Mouse (Mus musculus) c-Kit-positive CD71-positive TER-119-positive erythroid progenitor cells, embryonic 14.5 days (primary cell): ENCODE measurements around the gene Syt2.
A peak's percentile ranks its signal among the peaks of the same experiment; 100 is the strongest.

Source experiments
- DNase-seq: peaks from one replicate; pipeline ENCODE4 v3.0.0-alpha.2; 2013; ENCODE audit warnings: low spot score

Syt2 gene

DNA sequence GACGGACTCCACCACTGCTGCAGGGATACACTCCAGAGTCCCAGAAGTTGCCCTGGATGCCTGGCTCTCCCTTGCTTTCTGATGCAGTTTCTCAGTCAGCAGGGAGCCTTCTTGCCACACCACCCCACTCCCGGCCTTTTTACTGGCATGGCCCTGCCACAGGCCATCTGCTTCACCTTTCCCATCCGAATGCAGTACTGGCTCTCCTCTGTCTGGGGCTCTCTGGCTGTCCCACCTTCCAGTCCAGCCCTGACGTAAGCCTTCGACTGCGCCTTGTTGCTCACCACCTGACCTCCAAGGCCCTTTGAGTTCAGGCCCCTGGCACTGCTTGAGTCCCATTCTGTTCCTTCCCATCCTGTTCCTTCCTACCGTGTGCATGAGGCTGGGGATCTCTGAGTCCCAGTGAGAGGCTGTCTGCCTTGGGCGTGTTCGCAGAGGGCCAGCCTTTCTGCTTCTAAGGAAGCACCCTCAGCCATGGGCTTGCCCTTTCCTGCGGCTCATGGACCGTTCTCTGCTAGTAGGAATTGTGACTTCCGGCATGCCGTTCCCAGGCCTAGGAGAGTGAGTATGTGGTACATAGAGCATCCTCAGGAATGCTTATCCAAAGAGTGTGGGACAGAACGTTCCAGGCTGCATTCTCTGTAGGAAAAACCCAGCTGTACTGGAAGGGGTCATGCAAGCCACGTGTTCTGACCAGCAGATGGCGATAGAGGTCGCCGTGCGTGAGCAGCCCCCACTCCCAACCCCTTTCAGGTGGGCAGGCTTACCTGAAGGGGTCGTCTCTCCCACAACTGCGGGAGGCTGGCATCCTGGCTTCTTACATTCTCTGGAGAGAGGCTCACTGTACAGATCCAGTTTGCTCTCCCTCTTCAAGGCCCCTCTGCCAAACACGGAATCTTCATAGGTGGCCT lies 58.2 kb downstream of the Syt2 start:
- DNase-seq: peak; percentile 15

GRCm38 (mm10) chr1:134706549-134706948 lies 60.1 kb downstream of the Syt2 start:
- DNase-seq: no peak

DNA sequence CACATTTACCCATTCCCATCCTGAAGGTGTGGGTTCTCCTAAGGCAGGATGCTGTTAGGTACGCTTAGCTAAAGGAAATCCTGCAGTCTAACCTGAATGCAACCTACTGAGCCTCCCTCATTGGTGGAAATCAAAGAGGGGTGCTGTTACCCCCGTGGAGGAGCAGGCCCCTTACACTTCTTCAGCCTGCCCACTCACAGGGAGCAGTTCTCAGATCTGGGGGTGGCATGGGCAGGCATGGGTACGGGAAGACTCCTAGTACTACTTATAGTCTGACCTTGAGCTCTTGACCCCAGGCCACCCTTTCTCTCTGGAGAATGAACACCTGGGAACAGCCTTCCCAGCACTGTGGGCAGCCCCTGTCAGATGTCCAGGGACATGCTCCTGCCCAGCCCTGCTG lies 61.0 kb downstream of the Syt2 start:
- DNase-seq: no peak

- no peak for DNase-seq
These were observed 61.8 kb downstream of the Syt2 start for GRCm38 (mm10) chr1:134708274-134708673.

GRCm38 (mm10) chr1:134708801-134709385 lies 62.4 kb downstream of the Syt2 start:
- no peak for DNase-seq

DNA sequence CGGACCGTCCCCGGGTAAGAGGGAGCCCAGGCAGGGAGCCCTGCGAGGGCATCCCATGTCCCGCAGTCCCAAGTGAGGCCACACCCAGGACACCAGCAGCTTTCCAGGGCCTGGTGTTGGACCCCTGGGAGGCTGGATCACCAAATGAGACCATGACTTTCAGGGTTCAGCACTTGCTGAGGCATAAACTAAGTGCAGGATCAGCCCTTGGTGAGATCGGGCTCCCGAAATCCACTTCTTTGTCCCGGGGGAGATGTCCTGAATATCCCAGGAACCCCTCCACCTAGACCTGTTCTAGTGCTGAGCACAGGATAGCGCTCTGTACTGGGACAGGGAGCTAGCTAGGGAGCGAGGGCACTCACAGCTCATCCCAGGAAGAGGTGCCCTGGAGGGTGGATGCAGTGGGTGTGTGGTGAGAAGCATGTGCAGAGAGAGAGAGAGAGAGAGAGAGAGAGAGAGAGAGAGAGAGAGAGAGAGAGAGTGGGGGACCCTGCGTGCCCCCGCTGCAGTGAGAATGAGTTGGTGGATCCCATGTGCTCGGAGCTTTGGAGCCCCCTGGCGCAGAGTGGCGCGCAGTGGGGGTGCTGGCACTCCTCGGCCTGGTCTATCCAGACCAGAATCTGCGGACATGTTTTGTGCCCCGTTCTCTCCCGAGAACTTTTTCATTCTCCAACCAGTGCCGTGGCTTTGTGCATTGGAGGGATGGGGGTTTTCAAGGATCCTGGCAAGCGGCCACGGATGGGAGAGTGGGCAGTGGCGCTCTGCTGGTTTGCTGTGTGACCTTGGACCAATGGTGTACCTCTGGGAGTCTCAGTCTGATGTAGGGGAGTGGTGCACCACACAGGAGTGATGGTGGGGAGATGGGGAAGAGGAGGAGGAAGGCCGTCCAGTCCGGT lies 63.2 kb downstream of the Syt2 start:
- DNase-seq: no peak

DNA sequence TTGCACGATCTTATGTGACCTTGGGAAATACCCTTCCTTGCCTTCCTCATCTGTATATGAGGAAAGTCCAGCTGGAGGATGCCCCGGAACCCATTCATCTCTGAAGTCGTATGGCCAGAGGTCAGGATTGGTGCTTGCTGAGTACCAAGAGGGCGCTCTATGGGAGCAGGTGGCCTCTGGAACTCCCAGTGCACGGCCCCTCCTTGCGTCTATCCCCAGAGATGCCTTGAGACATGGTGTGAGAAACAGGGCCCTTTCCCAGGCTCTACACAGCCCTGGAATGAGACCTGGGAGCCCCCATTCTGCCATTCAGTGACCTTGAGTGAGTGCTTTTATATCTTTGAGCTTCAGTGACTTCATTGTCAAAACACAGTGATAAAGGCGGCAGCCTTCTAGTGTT lies 64.6 kb downstream of the Syt2 start:
- DNase-seq: no peak

DNA sequence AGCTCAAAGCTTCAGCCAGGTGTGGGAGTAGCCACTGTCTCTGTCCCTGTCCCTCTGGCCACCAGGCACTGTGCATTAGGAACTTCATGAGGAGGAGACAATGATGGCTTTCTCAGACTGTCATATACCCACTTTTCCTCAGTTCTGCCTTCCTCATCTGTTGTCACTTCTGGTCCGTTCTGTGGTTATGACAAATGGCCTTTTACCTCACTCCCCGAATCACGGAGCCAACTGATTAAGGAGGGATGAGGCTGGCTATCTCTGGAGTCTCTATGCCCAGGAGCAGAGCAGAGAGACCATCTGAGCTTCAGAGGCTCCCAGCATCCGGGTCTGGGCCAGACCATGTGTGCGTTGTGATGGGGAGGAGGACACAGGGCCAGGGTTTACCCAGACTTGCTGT lies 65.2 kb downstream of the Syt2 start:
- DNase-seq: no peak

DNA sequence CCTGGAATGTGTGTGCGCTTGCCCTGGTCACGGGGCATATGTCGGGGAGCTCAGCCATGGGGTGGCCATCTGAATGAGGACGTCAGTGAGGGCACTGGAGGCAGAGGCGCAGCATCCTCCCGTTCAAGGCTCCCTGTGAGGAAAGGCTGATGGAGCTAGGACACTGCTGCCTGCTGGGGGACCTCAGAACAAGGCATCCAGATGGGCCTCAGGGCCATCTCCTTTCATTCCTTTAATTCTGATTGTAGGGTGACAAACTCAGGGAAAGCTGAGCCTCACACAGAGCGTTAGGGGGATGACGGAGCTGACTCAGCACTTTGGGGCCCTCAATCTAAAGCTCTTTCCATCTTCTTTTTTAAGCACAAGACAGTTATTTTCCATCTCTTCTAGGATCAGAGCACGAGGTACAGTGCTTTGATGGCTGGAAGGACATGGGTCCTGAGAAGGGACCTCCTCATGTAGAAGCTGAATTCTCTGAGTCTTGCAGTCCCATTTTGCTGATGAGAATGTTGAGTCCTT lies 66.4 kb downstream of the Syt2 start:
- no peak for DNase-seq

DNA sequence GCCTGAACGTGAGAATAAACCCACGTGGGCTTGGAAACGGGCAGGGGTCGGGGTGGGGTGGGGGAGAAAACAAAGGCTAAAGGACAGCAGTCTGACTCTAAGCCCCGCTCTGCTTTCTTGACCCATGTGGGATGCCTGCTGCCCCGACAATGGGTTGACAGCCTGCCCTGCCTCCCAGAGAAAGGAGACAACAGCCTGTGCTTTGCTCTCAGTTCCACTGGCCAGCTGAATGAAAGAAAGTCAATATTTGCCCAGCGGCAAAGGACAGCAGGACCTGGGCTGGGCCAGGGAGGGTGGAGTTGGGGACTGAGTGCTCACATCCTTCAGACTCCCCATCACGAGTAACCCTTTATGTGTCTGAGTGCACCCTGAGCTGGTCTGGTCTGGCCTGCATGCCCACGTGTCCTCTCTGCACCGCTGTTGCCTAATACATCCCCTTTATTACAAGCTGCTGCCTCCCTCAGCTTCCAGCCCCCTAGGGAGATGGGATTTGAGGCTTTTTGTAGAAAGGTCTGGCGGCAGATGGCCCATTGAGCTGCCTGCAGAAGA lies 67.0 kb downstream of the Syt2 start:
- DNase-seq: no peak

DNA sequence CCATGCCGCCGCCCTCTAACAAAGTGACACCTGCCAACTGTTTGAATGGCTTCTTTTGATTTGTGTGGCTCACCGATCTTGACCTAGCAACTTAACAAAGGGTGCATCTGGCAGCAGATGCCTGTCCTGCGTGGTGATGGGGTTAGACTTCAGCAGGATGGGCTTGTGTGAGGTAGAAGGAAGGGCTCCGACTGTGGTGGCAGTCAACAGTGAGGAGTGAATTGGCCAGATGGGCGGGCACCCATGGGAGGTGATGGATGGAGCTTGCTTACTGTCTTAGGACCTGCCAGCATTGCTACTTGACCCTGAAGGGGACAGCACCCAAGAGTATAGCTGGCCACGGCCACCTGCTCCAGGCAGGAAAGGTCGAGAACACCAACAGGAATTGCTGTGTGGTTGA lies 67.7 kb downstream of the Syt2 start:
- no peak for DNase-seq

DNA sequence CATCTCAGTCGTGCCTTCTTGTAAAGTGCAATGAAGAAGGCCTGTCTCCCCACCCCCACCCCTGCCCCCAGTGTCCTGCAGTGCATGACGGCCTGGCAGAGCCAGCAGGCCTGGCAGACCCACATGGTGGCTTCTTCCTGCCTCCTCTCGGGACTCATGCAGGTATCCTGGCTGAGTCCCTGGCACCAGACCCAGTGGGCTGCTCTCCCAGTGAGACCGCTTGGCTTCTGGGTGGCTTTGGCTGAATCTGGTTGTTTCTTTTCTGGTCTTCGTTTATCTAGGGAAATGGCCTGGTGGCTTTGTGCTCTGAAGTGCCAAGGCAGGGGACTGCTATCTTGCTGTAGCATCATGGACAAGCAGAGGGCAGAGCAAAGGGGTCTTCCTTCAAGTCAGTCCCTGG lies 68.6 kb downstream of the Syt2 start:
- no peak for DNase-seq

DNA sequence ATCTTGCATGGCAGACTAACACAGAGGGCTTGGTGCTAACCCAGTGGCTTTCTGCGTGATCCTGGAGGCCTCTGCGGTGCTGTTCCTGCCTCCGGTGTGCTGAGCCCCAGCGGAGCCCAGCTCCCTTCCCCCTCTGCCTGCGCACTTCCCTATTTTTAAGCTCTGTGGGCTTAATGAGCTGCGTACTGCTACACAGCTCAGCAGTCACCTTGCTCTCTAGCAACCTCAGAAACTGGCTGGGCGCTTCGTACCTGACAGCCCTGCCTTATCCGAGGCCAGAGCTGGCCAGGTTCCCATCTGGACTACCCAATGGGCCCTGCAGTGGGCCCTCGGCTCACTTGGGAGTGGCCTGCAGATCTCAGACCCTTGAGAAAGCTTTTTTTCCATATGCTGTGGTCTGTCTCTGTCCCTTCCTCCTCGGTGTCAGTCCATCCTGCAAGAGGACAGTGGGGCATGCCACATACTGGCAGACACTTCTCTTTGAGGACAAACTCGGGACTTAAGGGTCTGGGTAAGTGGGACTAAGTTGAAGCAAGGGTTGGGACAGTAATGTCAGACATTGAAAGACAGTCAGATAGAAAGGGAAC lies 73.3 kb downstream of the Syt2 start:
- no peak for DNase-seq

DNA sequence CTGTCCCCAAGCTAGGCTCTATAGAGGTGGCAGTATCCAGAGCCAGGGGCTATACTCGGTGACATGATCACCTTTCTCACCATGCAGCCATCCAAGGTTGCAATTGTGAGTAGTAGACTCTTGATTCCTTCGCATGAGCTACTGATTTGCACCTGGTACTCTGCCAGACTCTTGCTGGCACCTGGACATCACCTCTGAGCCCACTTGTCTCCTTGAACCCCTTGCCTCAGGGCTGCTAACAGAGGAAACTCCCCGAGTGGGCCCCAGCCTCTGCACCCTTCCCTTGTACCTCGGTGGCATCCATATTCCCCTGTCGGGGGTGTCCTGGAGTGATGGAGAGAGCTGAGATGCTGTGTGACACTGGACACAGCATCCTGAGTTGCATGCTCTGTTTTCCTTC lies 75.0 kb downstream of the Syt2 start:
- no peak for DNase-seq

- DNase-seq: no peak
These were observed 76.4 kb downstream of the Syt2 start for GRCm38 (mm10) chr1:134722891-134723290.

DNA sequence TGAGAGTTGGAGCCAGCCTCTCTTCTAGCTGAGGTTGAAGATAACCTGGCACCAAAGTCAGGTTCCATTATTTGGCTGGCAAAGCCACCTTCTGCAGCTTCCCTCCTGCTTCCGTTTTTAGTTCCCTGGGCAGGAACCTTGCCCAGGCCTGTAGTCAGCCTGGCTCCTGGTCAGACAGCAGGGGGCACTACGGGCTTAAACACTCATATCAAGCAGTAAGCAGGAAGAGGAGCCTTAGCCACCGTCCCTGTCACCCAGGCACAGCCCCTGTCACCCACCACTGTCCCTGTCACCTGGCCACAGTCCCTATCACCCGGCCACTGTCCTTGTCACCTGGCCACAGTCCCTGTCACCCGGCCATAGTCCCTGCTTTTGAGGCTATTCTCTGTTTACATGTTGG lies 78.8 kb downstream of the Syt2 start:
- no peak for DNase-seq

DNA sequence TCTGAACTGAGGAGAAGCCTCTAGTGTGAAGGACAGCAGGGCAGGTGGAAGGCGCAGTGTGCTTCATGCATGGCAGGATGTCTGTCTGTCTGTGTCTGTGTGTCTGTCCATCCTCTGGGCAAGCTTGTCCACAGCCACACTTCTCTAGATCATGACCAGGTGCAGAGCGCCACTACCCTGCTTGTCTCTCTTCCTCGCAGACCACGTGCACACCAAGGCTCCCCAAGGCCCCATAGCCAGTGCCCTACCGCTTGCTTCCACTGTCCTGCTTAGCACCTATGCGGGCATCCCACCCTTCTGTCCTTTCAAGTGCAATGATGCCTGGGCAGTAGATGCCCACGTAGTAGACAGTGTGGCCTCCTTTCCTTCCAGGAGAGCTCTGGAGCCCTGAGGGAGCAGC lies 80.0 kb downstream of the Syt2 start:
- no peak for DNase-seq

GRCm38 (mm10) chr1:134727256-134727655 lies 80.8 kb downstream of the Syt2 start:
- DNase-seq: no peak

DNA sequence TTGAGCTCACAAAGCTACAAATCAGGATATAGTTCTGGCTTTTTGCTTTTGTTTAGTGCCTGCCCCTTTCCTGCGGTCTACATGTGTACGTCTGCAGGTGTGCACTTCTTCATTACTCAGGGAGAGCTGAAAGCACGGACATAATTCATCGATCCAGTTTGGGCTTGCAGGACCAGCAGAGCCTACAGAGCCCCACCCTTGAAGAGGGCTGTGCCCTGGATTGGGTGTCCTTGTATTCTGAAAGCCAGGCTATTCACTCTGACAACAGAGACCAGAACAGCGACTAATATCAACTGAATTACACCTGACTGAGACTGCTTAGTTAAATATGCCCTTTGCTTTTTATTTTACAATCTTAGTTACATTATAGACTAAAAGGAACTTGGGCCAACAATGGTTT lies 87.2 kb downstream of the Syt2 start:
- DNase-seq: no peak

DNA sequence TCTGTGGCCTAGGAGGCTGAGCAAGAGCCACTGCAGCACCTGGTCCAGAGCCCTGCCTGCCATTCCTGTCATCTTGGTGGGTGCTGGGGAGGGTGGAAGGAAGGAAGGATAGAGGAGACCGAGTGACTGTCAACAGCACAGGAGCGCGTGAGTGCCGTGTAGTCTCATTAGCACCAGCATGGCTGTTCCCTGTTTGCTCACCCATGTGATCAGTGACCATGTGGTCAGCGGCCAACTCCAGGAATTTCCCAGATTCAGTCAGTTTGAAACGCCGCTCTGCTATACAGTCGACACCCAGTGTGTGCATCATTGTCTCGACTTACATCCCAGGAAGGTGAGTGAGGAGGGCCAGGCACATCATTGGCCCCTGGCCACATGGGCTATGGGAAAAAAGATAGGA lies 91.0 kb downstream of the Syt2 start:
- no peak for DNase-seq

DNA sequence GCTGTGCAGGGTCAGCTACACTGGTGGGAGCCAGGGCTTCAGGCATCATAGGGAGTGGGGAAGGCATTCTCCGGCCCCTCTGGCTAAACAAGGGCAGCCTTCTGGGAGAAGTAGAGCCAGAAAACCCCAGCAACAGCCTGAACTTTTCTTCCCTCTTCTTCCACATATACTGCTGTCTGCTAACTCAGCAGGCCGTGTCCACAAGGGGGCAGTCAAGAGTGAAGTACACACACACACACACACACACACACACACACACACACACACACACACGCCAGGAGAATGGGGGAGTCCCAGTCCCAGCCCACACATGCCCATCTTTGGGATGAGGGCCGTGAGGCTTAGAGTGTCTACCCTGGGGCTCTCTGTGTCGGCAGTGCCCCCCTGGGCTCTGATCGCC lies 95.0 kb downstream of the Syt2 start:
- peak; percentile 63 for DNase-seq
